Mouse (Mus musculus): ENCODE measurements around the gene Doc2b. TPM values are rescaled to one million over a fixed set of nuclear protein-coding genes. Genes with fewer than 3 reads are reported as not detected.

The Doc2b gene
- polyA plus RNA-seq, 1 experiment from 2014 or later = 0.19 TPM

- no peaks in the 10 kb centered on the region for H3K36me3 ChIP-seq (ENCODE audit: control insufficient read depth, insufficient read depth, low read length)
- H3K4me1 ChIP-seq (ENCODE audit: control insufficient read depth, insufficient read depth, low read length) = no peaks in the 10 kb centered on the region
- no peaks in the 10 kb centered on the region for H3K27me3 ChIP-seq (ENCODE audit: control insufficient read depth, insufficient read depth, low read length)
- no peak for DNase-seq (ENCODE audit: low spot score)
- H3K4me3 ChIP-seq (ENCODE audit: low read depth, low read length) = no peak overlapping the region
- ATAC-seq (ENCODE audit: insufficient number of reproducible peaks, low FRiP score, low TSS enrichment, low read depth) = no peak
- no peak overlapping the region for H3K4me2 ChIP-seq (ENCODE audit: low read depth, severe bottlenecking)
- 97% methylated on average over 1 of the region's 1 CpGs for WGBS
- H3K9ac ChIP-seq (ENCODE audit: low read length) = no peak overlapping the region
- H3K9me3 ChIP-seq (ENCODE audit: control insufficient read depth, low read length) = no peaks in the 10 kb centered on the region
- H3K27ac ChIP-seq (replicated peaks; ENCODE audit: low read depth, low read length) = no peak overlapping the region
These were observed 19.9 kb downstream of the Doc2b start for GRCm38 (mm10) chr11:75775919-75776318.

DNA sequence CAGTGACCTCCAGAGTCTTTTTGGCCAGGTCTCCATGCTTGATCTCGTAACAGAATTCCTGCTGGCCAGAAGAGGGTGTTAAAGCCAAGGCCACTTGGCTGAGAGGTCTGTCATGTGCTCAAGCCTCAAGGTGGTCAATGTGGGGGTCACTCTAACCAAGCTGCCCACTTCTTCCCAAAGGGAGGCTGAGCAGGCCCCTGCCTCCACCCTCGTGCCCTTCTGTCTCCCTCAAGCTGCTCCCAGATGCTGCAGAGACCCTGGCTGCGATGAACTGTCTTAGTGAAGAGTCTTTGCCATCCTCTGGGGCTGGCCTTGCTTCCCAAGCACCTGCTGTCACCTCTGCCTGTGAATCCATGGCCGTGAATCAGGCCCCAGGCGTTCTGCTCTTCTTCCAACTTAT lies 23.3 kb downstream of the Doc2b start:
- Histone ChIP-seq H3K36me3 (ENCODE audit: control insufficient read depth, insufficient read depth, low read length) (no peaks in the 10 kb centered on the region), H3K9me3 (ENCODE audit: control insufficient read depth, low read length) (no peaks in the 10 kb centered on the region), H3K27me3 (ENCODE audit: control insufficient read depth, insufficient read depth, low read length) (no peaks in the 10 kb centered on the region), H3K4me1 (ENCODE audit: control insufficient read depth, insufficient read depth, low read length) (no peaks in the 10 kb centered on the region), H3K4me2 (ENCODE audit: low read depth, severe bottlenecking) (no peak overlapping the region), H3K9ac (ENCODE audit: low read length) (no peak overlapping the region), H3K27ac (replicated peaks; ENCODE audit: low read depth, low read length) (no peak overlapping the region), H3K4me3 (ENCODE audit: low read depth, low read length) (no peak overlapping the region)
- DNase-seq (ENCODE audit: low spot score) (no peak), ATAC-seq (ENCODE audit: insufficient number of reproducible peaks, low FRiP score, low TSS enrichment, low read depth) (no peak)
- 85% methylated on average over 5 of the region's 5 CpGs for WGBS

DNA sequence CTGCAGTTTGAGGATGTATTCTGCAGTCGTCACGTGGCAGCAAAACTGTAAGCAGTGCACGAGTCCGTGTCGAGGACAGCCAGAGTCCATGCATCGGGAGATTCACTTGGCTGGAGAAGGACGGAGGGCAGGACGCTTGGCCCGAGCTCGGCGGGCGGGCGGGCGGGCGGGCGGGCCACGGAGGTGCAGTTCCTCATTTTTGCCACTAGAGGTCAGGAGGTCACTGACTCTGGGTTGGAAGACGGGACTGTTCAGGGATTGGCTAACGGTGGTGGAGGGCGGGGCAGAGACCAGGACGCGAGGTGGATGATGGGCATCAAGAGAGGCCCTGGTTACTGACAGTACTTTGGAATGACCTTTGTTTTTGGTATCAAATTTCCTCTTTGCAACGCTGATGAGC lies 26.6 kb downstream of the Doc2b start:
- no peaks in the 10 kb centered on the region for H3K9me3 ChIP-seq (ENCODE audit: control insufficient read depth, low read length)
- no peak overlapping the region for H3K9ac ChIP-seq (ENCODE audit: low read length)
- no peak overlapping the region for H3K27ac ChIP-seq (replicated peaks; ENCODE audit: low read depth, low read length)
- no peak overlapping the region for H3K4me3 ChIP-seq (ENCODE audit: low read depth, low read length)
- no peaks in the 10 kb centered on the region for H3K27me3 ChIP-seq (ENCODE audit: control insufficient read depth, insufficient read depth, low read length)
- DNase-seq (ENCODE audit: low spot score) (peak; percentile 92), ATAC-seq (ENCODE audit: insufficient number of reproducible peaks, low FRiP score, low TSS enrichment, low read depth) (peak; percentile 87)
- H3K36me3 ChIP-seq (ENCODE audit: control insufficient read depth, insufficient read depth, low read length) = peaks cover 6% of the 10 kb centered on the region; the same call in 1 of the 2 replicates
- H3K4me1 ChIP-seq (ENCODE audit: control insufficient read depth, insufficient read depth, low read length) = no peaks in the 10 kb centered on the region
- H3K4me2 ChIP-seq (ENCODE audit: low read depth, severe bottlenecking) = peak overlapping the region; percentile 33; the same call in 1 of the 2 replicates
- under 1% methylated on average over 23 of the region's 23 CpGs for WGBS

DNA sequence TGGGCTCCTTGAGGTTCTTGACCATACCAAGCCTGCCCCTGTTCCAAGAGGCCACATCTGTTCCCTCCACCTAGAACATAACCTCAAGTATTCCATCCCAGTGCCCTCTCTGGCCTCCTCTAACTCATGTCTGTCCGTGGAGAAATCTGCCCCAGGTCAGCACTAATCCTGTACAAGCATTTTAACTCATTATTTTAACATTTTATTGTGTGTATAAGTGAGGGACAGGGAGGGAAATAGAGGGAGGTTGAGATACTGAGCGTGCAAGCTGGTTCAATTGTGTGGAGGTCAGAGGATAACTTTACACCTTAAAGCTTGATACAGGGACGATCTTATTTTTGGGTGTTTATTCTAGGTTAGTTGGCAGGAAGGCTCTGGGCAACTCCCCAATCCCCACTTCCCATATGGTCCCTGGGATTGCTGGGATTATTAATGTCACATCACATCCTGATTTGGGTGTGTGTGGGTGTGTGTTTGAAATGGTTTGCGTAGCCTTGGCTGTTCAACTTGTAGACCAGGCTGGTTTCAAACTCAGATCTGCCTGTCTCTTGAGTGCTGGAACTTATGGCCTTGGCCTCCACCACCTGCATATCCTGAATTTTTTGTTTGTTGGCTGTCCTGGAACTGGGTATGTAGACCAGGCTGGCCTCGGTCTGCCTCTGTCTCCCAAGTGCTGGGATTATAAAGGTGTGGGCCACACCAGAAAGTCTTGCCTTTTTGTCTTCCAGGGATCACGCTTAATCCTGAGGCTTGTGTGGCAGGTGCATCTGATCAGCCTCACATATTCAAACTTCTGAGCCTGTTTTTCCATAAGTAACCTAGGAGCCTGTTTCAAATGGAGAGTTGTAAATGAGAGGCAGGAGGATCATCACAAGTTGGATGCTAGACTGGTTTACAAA lies 27.5 kb downstream of the Doc2b start:
- Histone ChIP-seq H3K36me3 (ENCODE audit: control insufficient read depth, insufficient read depth, low read length) (peaks cover 6% of the 10 kb centered on the region; the same call in 1 of the 2 replicates), H3K9ac (ENCODE audit: low read length) (no peak overlapping the region), H3K4me1 (ENCODE audit: control insufficient read depth, insufficient read depth, low read length) (no peaks in the 10 kb centered on the region), H3K4me3 (ENCODE audit: low read depth, low read length) (no peak overlapping the region), H3K27me3 (ENCODE audit: control insufficient read depth, insufficient read depth, low read length) (no peaks in the 10 kb centered on the region), H3K9me3 (ENCODE audit: control insufficient read depth, low read length) (no peaks in the 10 kb centered on the region), H3K27ac (replicated peaks; ENCODE audit: low read depth, low read length) (no peak overlapping the region), H3K4me2 (ENCODE audit: low read depth, severe bottlenecking) (no peak overlapping the region)
- WGBS = 57% methylated on average over 6 of the region's 6 CpGs
- ATAC-seq (ENCODE audit: insufficient number of reproducible peaks, low FRiP score, low TSS enrichment, low read depth) (no peak; the same call in 1 of the 2 replicates), DNase-seq (ENCODE audit: low spot score) (no peak)

DNA sequence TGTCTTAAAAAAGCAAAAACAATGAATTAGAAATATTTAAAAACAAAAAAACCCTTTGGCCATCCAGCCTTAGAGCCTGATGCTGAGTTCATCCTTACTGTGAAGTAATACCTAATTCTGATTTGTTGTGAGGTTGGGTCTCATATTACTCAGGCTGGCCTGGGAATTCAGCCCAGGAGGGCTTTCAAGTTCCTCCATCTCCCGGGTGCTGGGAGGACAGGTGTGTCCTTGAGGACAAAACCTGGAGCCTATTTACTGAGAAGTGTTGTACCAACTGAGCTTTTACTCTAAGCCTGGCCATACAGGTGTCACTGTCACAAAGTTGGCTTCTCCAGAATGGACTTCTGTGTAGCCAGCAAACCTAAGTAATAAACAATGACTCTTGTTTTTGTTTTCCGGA lies 28.8 kb downstream of the Doc2b start:
- no peak overlapping the region for H3K4me2 ChIP-seq (ENCODE audit: low read depth, severe bottlenecking)
- no peak for ATAC-seq (ENCODE audit: insufficient number of reproducible peaks, low FRiP score, low TSS enrichment, low read depth)
- 78% methylated on average over 2 of the region's 2 CpGs for WGBS
- no peak overlapping the region for H3K9ac ChIP-seq (ENCODE audit: low read length)
- no peaks in the 10 kb centered on the region for H3K4me1 ChIP-seq (ENCODE audit: control insufficient read depth, insufficient read depth, low read length)
- no peaks in the 10 kb centered on the region for H3K27me3 ChIP-seq (ENCODE audit: control insufficient read depth, insufficient read depth, low read length)
- H3K4me3 ChIP-seq (ENCODE audit: low read depth, low read length) = no peak overlapping the region
- DNase-seq (ENCODE audit: low spot score) = no peak
- H3K9me3 ChIP-seq (ENCODE audit: control insufficient read depth, low read length) = no peaks in the 10 kb centered on the region
- H3K36me3 ChIP-seq (ENCODE audit: control insufficient read depth, insufficient read depth, low read length) = peaks cover 6% of the 10 kb centered on the region; the same call in 1 of the 2 replicates
- H3K27ac ChIP-seq (replicated peaks; ENCODE audit: low read depth, low read length) = no peak overlapping the region

- H3K4me2 ChIP-seq (ENCODE audit: low read depth, severe bottlenecking) = no peak overlapping the region
- no peaks in the 10 kb centered on the region for H3K4me1 ChIP-seq (ENCODE audit: control insufficient read depth, insufficient read depth, low read length)
- no peak overlapping the region for H3K9ac ChIP-seq (ENCODE audit: low read length)
- H3K9me3 ChIP-seq (ENCODE audit: control insufficient read depth, low read length) = no peaks in the 10 kb centered on the region
- H3K4me3 ChIP-seq (ENCODE audit: low read depth, low read length) = no peak overlapping the region
- WGBS = 90% methylated on average over 8 of the region's 8 CpGs
- DNase-seq (ENCODE audit: low spot score) (no peak), ATAC-seq (ENCODE audit: insufficient number of reproducible peaks, low FRiP score, low TSS enrichment, low read depth) (no peak)
- H3K27ac ChIP-seq (replicated peaks; ENCODE audit: low read depth, low read length) = no peak overlapping the region
- H3K36me3 ChIP-seq (ENCODE audit: control insufficient read depth, insufficient read depth, low read length) = peaks cover 6% of the 10 kb centered on the region; the same call in 1 of the 2 replicates
- H3K27me3 ChIP-seq (ENCODE audit: control insufficient read depth, insufficient read depth, low read length) = no peaks in the 10 kb centered on the region
These were observed 30.7 kb downstream of the Doc2b start for GRCm38 (mm10) chr11:75765161-75765560.

GRCm38 (mm10) chr11:75764521-75765023 lies 31.3 kb downstream of the Doc2b start:
- H3K27ac ChIP-seq (replicated peaks; ENCODE audit: low read depth, low read length) = no peak overlapping the region
- H3K36me3 ChIP-seq (ENCODE audit: control insufficient read depth, insufficient read depth, low read length) = peaks cover 11% of the 10 kb centered on the region; the same call in 1 of the 2 replicates
- no peak for ATAC-seq (ENCODE audit: insufficient number of reproducible peaks, low FRiP score, low TSS enrichment, low read depth)
- no peak for DNase-seq (ENCODE audit: low spot score)
- no peaks in the 10 kb centered on the region for H3K9me3 ChIP-seq (ENCODE audit: control insufficient read depth, low read length)
- H3K4me3 ChIP-seq (ENCODE audit: low read depth, low read length) = no peak overlapping the region
- H3K27me3 ChIP-seq (ENCODE audit: control insufficient read depth, insufficient read depth, low read length) = no peaks in the 10 kb centered on the region
- no peak overlapping the region for H3K4me2 ChIP-seq (ENCODE audit: low read depth, severe bottlenecking)
- WGBS = 87% methylated on average over 4 of the region's 4 CpGs
- H3K9ac ChIP-seq (ENCODE audit: low read length) = no peak overlapping the region
- H3K4me1 ChIP-seq (ENCODE audit: control insufficient read depth, insufficient read depth, low read length) = no peaks in the 10 kb centered on the region

- Histone ChIP-seq H3K4me1 (ENCODE audit: control insufficient read depth, insufficient read depth, low read length) (no peaks in the 10 kb centered on the region), H3K27me3 (ENCODE audit: control insufficient read depth, insufficient read depth, low read length) (no peaks in the 10 kb centered on the region), H3K36me3 (ENCODE audit: control insufficient read depth, insufficient read depth, low read length) (peaks cover 21% of the 10 kb centered on the region), H3K4me2 (ENCODE audit: low read depth, severe bottlenecking) (no peak overlapping the region), H3K27ac (replicated peaks; ENCODE audit: low read depth, low read length) (no peak overlapping the region), H3K4me3 (ENCODE audit: low read depth, low read length) (no peak overlapping the region), H3K9ac (ENCODE audit: low read length) (no peak overlapping the region), H3K9me3 (ENCODE audit: control insufficient read depth, low read length) (no peaks in the 10 kb centered on the region)
- 82% methylated on average over 2 of the region's 2 CpGs for WGBS
- ATAC-seq (ENCODE audit: insufficient number of reproducible peaks, low FRiP score, low TSS enrichment, low read depth) (no peak), DNase-seq (ENCODE audit: low spot score) (no peak)
These were observed 33.1 kb downstream of the Doc2b start for GRCm38 (mm10) chr11:75762708-75763107.

All from limb, embryonic 11.5 days (tissue).